Mouse (Mus musculus): Measurements from ENCODE around the gene Tpsg1.

DNA sequence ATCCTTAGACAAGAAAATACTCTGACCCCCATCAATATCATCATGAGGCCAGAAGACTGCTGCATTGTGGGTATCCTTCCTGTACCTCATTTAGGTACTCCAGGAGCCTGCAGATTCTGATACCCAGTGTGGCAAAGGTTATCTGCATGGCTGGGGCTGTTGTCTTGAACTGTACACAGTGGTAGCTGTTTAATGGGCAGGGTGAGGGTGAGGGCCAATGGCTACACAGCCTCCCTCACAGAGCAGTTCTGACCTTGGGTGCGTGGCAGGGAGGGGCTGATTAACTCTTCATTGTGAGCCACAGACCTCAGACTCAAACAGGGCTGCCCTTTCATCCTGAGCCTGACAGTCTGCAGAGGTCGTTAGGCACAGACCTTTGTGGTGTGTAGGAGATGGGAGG lies 46.1 kb upstream of the Tpsg1 start:
- TF ChIP-seq POLR2A (IDR thresholded peaks at IDR 0.05; ENCODE audit: insufficient read depth, low read depth, low read length) (no peak), CTCF (IDR thresholded peaks at IDR 0.05; ENCODE audit: insufficient read depth, low read depth, low read length) (no peak)
